Mouse (Mus musculus) embryonic stem cell, embryonic (primary cell): Measurements from ENCODE around the gene Acoxl.

ENCODE experiments used
- CTCF ChIA-PET, 4 experiments: fragments of 300-600 bp in 2 of 4; fragments of 350-600 bp in 2 of 4; sonication (Branson Sonifier 250); formaldehyde crosslinking; loops; one replicate each; lab custom pipeline; 2022; ENCODE audit warnings: inconsistent platforms in 2 of 4; lab: Charles Lee
- POLR2A ChIA-PET, 4 experiments: fragments of 300-600 bp in 2 of 4; fragments of 350-600 bp in 2 of 4; sonication (Branson Sonifier 250); formaldehyde crosslinking; loops; one replicate each; lab custom pipeline; 2022; ENCODE audit warnings: antibody characterized with exemption in 4 of 4, inconsistent platforms in 1 of 4; lab: Charles Lee

The Acoxl gene

DNA sequence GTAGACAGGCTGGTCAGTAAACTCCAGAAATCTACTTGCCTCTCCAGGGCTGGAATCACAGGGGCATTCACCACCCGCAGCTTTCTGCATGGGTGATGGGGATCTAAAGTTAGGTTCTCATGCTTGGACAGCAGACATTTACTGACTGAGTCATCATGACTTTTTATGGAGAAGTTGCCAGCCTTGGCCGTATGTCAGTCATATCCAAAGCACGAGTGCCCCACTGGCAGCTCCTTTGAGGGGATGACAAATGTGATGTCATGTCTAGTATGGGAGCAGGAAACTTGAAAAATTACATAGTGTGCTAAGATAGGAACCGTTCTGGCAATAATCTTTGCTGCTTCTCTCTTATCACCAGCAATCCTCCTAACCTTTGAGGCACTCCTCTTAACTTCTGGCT, 144.6 kb downstream of the Acoxl start:
- ChIA-PET CTCF (interaction anchor here in 2 of 4 experiments (0.6 to 1.3 kb wide), 2 partner anchors 210 to 439 kb away, joined by 4 read pairs; no protein-coding TSS in a partner anchor), POLR2A (no interaction called here)

DNA sequence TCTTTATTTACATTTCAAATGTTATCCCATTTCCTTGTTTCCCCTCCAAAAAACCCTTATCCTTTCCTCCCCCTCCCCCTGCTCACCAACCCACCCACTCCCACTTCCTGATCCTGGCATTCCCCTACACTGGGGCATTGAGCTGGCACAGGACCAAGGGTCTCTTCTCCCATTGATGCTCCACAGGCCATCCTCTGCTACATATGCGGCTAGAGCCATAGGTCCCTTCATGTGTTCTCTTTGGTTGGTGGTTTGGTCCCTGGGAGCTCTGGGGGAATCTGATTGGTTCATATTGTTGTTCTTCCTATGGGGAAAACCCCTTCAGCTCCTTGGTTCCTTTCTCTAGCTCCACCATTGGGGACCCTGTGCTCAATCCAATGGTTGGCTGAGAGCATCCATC, 145.3 kb downstream of the Acoxl start:
- CTCF ChIA-PET: interaction anchor here in 1 of 4 experiments (0.6 kb wide), 1 partner anchor 209 kb away, joined by 4 read pairs; no protein-coding TSS in a partner anchor
- POLR2A ChIA-PET: no interaction called here

DNA sequence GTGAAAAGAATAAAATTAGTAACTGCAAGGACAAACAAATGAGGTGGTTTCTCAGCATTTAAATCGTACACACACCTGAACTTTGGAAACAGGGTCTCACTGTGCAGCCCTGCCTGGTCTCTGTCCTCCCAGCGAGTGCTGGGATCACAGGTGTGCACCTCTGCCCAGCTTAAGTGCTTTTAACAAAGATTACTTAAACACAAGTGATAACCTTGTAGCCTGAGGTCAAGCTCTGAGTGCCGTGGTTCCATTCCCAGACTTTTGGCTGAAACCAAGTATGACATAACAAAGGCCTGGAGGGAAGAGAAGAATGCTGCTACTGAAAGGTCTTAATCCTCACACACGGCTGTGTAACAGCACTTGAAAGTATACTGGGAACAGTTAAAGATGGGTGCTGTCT, 149.0 kb downstream of the Acoxl start:
- ChIA-PET POLR2A (no interaction called here), CTCF (no interaction called here)

DNA sequence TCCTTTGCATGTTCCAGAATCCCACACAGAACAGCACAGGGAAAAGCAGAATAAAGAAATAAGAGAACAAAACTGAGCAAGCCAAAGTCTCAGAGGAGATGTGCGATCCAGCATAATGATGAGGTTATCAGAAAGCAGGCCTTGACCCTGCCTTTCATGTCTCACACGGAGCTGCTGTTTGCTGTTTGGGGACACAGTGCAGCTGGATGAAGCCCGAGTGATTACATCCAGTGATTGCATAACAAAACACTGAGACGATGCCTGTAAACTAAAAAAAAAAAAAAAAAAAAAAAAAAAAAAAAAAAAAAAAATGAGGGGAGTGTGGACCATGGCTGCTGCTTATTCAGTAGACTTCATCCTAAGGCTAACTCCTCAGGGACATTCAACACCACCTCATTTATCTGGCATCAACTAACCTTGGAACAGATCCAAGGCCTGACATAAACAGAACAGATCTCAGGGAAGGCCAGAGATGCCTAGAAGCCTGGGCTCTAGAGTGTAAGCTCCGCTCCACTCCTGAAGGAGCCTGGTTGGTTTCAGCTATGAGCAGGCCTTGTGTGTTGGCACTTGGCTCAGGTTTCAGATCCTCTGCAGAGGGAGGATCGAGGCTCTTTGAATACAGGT, 152.3 kb downstream of the Acoxl start:
- CTCF ChIA-PET: no interaction called here
- POLR2A ChIA-PET: interaction anchor here in 2 of 4 experiments (0.5 to 1.1 kb wide), 4 partner anchors 30 to 629 kb away, joined by 3 to 6 read pairs (median 4); no protein-coding TSS in a partner anchor

DNA sequence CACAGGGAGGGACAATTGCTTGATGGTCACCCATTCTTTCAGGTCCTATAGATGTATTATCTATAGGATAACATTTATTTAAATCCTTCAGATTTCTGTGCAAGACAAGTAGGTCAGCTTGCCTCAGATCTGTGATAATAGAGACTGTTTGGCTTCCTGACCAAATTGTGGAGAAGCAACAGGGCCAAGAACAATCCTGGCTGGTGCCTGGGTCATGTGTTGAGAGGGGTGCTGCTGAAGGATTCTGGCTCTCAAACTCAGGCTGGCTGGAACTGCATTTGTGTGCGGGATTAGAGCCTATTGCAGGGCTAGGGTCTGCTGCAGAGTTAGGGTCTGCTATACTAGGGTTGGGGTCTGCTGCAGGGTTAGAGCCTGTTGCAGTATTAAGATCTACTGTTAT, 153.0 kb downstream of the Acoxl start:
- ChIA-PET CTCF (no interaction called here), POLR2A (interaction anchor here in 1 of 4 experiments (1.1 kb wide), 1 partner anchor 30 kb away, joined by 3 read pairs; no protein-coding TSS in a partner anchor)

DNA sequence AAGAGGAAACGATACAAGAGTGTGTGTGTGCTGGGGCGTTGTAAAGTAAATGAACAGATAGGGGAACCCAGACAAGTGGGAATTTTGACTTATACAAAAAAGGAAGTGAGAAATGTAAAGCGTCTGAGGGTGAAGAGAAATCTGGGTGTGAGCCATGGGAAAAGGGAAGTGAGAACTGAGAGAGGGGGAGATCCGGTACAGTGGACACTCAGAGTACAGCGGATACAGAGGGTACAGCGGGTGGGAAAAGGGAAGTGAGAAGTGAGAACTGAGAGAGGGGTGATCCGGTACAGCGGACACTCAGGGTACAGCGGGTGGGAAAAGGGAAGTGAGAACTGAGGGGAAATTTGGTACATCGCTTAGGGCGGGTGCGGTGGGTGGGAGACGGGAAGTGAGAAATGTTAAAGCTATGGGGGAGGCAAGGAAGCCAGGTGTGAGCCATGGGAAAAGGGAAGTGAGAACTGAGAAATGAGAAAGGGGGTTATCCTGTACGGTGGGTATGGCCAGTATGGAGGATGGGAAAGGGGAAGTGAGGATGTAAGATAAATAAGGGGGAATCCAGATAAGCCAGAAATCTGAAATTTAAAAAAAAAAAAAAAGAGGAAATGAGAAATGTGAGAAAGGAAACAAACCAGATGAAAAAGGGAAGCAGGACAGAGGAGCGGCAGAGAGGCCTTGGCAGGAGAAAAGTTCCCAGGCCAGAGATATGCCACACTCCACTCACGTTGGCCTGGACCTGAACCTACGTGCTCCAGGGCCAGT, 170.2 kb downstream of the Acoxl start:
- CTCF ChIA-PET: no interaction called here
- POLR2A ChIA-PET: interaction anchor here in 1 of 4 experiments (0.7 kb wide), 1 partner anchor 688 kb away, joined by 5 read pairs; no protein-coding TSS in a partner anchor

DNA sequence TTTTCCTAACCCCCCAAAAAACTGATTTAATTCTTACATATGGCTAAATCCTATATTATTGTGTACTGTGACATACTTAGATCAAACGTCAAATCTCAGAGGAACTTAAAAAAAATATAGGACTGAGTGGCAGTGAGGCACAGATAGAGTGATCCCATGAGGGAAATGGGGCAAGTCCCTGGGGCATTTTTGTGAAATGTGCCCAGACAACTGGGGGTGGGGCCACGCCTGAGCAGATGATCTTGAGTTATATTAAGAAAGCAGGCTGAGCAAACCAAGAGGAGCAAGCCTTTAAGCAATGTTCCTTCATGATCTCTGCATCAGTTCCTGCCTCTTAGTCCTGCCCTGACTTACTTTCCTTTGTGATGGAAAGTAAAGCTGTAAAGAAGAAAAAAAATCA, 175.9 kb downstream of the Acoxl start:
- CTCF ChIA-PET: no interaction called here
- POLR2A ChIA-PET: no interaction called here

DNA sequence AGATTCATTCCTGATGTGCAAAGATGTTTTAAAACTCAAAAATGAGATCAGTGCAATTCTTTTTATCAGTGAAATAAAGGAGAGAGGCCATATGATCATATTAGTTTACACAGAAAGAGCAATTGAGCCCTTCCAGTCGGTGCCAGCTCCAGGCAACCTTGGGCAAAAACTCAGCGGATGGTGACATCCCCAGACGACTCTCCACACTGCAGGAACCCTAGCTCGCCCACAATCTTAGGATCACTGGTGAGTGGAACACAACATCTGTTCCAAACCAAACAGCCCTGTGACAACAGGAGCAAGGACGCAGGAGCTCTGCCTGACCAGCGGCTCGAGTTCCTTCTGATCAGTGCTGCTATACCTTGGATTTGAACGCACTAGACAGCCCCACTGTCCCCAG, 176.9 kb downstream of the Acoxl start:
- ChIA-PET CTCF (no interaction called here), POLR2A (no interaction called here)

DNA sequence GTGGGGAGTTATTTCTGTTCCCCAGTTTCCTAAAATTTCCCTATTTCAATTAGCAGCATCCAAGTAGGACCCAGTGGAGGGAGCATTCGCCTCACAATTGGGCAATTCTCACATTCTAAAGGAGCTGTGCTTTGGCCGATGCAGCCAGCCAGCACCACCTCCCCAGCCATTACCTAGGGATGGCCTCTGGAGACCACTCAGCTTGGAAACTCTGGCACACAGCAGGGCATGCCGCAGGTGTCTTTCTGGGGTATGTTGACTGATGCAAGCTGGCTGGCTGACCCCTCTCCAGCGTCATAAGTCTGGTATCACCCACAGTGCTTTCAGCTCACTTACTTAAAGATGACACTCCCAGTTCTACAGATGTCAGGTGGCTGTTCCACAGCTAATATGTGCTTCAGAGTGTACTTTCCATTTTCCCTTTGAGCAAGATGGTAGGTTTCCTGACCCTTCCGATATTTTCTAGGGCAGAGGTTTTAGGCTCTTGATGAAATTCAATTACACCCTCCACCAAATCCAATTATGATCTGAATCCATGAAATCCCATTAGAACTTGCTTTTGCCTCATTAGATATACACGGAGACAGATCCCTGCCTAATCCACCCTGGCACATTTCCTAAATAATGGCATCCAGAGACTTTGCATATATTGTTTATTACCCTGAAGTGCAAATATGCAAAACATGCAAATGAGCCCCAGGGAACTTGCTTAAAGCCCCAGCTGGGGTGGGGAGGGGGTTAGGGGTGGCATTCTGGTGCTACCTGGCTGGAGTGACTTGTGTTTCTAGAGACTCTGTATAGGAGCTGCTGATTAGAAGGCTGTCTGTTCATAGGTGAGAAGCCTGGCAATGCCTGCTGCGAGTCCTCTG, 181.6 kb downstream of the Acoxl start:
- ChIA-PET CTCF (interaction anchor here in 3 of 4 experiments (0.6 to 1.2 kb wide), 4 partner anchors 102 to 523 kb away, joined by 3 to 4 read pairs (median 3); no protein-coding TSS in a partner anchor), POLR2A (no interaction called here)

DNA sequence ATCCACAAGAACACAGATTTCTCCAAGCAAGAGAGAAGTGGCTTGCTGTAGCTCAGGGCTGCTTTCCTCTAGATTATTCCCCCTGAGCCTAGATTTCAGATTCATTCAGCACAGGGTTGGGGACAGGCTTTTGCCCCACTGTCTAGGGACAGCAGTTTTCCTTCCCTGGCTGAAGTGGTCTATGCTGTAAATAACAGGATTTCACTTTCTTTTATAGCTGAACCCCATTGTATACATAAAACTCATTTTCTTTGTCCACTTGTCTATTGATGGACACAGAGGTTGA, 182.2 kb downstream of the Acoxl start:
- ChIA-PET POLR2A (interaction anchor here in 1 of 4 experiments (1.1 kb wide), 1 partner anchor 30 kb away, joined by 3 read pairs; no protein-coding TSS in a partner anchor), CTCF (interaction anchor here in 2 of 4 experiments (0.6 to 1.2 kb wide), 2 partner anchors 102 to 523 kb away, joined by 3 read pairs; no protein-coding TSS in a partner anchor)

DNA sequence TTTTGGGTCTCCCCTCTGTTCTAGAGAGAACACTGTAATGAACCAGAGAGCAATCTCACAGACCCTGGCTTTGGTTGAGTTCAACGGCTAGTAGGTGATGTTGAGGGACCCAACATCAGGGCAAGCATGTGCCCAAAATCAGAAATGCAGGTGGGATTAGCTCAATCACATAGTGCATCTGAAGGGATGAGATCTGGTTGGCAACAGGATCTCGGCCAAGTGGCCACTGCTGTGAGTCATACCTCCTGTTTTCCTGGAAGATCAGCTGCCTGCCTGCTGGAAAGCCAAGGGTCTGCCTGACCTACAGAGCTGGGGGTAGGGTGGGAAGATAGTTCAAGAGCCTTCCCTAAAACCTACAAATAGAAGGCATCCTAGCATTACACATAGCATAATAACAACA, 185.2 kb downstream of the Acoxl start:
- ChIA-PET CTCF (no interaction called here), POLR2A (no interaction called here)

DNA sequence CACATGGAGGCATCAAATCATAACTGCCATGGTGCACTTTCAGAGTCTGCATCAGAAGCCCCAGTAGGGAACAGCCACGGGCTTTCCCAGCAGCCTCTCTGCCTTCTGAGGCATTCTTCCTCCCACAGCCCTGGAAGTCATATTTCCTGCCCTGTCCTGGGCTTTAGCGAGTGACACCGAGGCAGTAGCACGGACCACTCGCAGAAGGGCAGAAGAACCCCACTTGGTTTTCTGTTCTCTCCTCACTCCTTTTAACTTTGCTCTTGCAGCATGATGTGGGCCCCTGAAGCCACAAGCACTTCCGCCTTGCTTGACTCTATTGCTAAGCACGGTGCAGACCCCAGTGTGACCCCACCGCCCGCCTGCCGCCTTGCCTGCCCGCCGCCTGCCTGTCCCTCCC, 189.0 kb downstream of the Acoxl start:
- POLR2A ChIA-PET: no interaction called here

DNA sequence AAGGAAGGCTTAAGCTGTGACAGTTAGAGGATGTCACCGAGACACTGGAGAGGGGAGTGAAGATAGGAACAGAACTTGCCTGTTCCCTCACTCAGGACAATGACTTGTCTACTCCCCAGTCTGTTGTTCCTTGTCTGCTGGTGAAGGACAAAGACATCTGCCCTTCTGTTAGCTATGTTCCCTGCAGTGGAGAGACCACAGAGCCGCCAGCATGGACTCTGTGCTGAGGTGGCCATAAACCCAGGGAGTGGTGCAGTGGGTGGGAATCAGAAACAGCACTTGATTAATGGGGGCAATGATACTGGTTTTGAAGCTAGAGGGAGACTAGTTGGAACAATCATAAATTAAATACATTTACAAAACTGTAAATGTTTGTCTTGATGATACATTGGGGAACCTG, 191.3 kb downstream of the Acoxl start:
- ChIA-PET CTCF (no interaction called here), POLR2A (no interaction called here)

More for the DNA sequence above, 189.0 kb downstream of the Acoxl start:
- CTCF ChIA-PET: interaction anchor here in 1 of 4 experiments (0.6 kb wide), 1 partner anchor 346 kb away, joined by 3 read pairs; no protein-coding TSS in a partner anchor

DNA sequence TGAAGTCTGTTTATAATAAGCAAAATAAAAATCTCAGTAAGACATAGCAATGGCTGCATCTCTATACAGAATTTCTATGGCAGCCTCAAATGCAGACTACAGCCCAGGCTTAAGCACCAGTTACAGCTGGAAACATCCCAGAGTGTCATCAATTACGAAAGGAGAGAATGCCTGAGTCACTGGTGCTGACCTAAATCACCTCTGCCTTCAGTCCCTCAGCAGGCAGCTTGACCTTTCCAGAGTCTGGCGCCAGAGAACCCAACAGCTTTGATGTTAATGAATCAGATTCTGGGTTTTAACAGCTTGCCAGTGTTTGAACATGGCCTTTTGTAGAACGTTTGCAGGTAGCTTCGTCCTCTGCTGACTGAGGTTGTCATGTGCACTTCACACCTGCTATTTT, 193.4 kb downstream of the Acoxl start:
- ChIA-PET CTCF (interaction anchor here in 1 of 4 experiments (0.7 kb wide), 1 partner anchor 143 kb away, joined by 3 read pairs; no protein-coding TSS in a partner anchor), POLR2A (interaction anchor here in 2 of 4 experiments (0.6 to 1.3 kb wide), 4 partner anchors 10 to 1947 kb away, joined by 3 to 4 read pairs (median 3); no protein-coding TSS in a partner anchor)

DNA sequence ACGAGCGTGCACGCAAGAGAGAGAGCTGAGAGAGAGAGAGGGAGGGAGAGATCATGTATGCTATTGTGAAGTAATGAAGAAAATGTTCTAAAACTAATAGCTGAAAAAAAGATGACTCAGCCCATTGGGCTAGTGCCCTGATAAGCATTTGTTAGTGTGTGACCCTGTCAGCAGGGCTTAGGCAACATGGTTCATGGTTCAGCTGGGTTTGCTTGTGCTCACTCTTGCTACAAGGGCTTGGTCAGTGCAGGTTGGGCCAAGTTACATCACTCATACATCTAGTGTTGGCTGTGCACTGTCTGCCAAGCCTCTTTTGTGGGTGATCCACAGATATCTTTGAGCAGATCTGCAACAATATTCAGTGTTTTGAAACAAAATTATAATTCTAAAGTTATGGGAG, 194.8 kb downstream of the Acoxl start:
- POLR2A ChIA-PET: interaction anchor here in 1 of 4 experiments (0.6 kb wide), 1 partner anchor 96 kb away, joined by 3 read pairs; no protein-coding TSS in a partner anchor
- CTCF ChIA-PET: interaction anchor here in 3 of 4 experiments (0.6 to 0.7 kb wide), 3 partner anchors 22 to 315 kb away, joined by 3 read pairs; no protein-coding TSS in a partner anchor

DNA sequence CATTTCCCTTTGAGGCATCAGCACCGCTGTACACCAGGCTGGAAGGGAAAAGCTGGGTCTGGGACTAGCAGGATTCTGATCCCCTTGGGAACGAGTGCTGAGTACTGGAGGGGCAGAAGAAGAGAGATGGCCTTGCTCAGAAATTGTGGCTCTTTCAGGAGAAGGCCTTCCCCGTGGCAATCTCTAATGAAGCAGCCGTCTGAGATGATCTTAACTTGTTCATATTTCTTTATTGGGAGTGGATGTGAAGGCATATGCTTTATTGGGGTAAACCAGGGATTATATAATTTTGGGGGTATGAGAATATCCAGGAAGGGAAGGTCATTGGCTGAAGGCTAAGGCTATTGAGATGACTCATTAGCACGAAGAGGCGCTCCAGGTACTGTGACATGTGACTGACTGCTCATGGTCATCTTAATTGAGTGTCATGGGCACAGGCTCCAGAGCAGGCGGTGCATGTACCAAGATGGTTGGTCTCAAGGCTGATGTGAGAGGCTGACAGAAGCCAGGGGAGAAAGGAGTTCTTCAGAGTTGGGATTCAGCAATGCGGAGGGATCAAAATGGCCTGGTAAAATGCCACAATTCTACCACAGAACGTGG, 195.5 kb downstream of the Acoxl start:
- ChIA-PET CTCF (interaction anchor here in 1 of 4 experiments (0.7 kb wide), 1 partner anchor 314 kb away, joined by 3 read pairs; no protein-coding TSS in a partner anchor), POLR2A (interaction anchor here in 1 of 4 experiments (0.6 kb wide), 1 partner anchor 97 kb away, joined by 3 read pairs; no protein-coding TSS in a partner anchor)

DNA sequence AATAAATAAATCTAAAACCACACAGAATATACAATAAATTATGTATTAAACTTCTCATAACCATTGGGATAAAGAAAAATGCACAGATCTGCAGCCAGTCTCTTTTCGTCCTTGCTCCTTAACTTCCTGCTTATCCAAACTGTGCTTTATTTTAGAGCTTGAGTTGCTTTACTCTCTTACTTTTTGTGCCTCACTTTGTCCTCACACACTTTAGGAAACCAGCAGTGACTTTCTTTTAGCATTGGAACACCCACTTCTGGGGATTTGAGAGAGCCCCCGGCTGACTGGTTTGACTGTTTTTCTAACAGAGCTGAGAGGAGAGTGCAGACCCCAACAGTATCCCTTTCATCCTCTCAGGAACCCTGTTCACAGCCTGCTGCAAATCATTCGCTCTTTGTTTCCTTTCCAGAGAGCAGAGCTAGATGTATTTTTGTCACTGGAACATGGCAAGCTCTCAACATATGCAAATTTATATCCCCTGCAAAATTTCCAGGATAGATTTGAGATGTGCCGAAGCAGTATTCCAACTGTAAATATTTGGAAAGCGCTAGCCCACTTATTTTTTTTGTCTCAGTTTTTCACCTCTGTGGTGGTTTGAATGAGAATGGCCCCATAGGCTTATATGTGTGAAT, 199.7 kb downstream of the Acoxl start:
- ChIA-PET POLR2A (interaction anchor here in 1 of 4 experiments (0.7 kb wide), 1 partner anchor 53 kb away, joined by 3 read pairs; no protein-coding TSS in a partner anchor), CTCF (no interaction called here)
